8 mouse cellular contexts compared by ENCODE assay signal in the genomic region with DNA sequence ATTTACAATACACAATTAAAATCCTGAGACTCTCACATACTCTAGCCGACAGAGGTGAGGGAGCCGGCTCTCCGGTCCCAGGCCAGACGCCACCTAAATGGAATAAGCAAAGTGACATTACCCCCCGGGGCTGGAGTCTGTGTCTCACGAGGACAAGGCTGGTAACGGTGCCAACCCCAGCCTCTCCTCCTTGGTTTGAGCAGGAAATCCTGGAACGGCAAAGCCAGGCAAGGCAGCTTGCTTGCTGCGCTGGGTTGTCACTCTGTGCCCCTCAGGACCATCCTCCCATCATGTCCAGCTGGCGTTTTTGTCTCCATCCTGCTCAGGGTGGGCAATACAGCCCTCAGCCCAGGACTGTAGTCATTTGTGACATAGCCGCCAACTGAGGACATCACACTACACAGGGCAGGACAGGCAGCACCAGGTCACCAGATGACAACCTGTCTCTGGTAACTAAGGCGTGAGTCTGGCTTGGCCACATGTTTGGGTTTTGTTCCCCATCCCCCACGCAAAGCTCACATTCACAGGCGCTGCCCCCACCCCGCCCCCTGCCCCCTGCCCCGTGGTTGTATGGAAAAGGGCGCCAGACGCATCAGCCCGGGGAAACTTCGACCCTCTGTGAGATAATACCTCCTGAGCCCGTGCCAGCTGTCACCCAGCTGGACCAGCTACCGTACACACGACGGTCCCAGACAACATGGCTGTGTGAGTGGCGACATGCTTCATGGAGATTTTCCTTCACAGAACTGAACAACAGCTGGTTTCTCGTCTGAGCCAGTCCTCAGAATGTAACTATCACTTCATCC. TPM values are rescaled to one million over a fixed set of nuclear protein-coding genes. Genes with fewer than 3 reads are reported as not detected.
DNase-seq lines count a peak whose midpoint lies in the region; ATAC-seq and TF ChIP-seq lines count a peak whose summit lies in the region.

No protein-coding gene starts in this region.

- intact Hi-C loops in heart, postnatal 25 days (cut with DNase I) = no loop called here

- H3K36me3 ChIP-seq in heart, embryonic 15.5 days = no peaks in the 10 kb centered on the region
- no peaks in the 10 kb centered on the region for H3K36me3 ChIP-seq in forebrain, postnatal 0 days (ENCODE audit: insufficient read depth)
- H3K36me3 ChIP-seq in midbrain, embryonic 10.5 days = no peaks in the 10 kb centered on the region

- 0 out of 2 replicates have a peak, but pooled peaks have one; percentile 6 for ATAC-seq in heart, embryonic 15.5 days (replicated peaks; ENCODE audit: insufficient number of reproducible peaks, insufficient read depth, low FRiP score, low read depth)
- peak; percentile 36 for ATAC-seq in forebrain, postnatal 0 days
- no peak for ATAC-seq in granulocyte monocyte progenitor cell, adult 5-6 weeks (replicated peaks; ENCODE audit: poor library complexity, severe bottlenecking)

- H3K27me3 ChIP-seq in heart, embryonic 15.5 days = no peaks in the 10 kb centered on the region
- H3K27me3 ChIP-seq in forebrain, postnatal 0 days (ENCODE audit: insufficient read depth, low read length) = no peaks in the 10 kb centered on the region
- H3K27me3 ChIP-seq in midbrain, embryonic 10.5 days (ENCODE audit: low read depth, poor library complexity, severe bottlenecking) = no peaks in the 10 kb centered on the region

- H3K27ac ChIP-seq in heart, embryonic 15.5 days = peak overlapping the region; percentile 13
- no peak overlapping the region for H3K27ac ChIP-seq in forebrain, postnatal 0 days (ENCODE audit: low read depth, low read length)
- H3K27ac ChIP-seq in midbrain, embryonic 10.5 days (replicated peaks) = peak overlapping the region; percentile 70

- H3K9me3 ChIP-seq in heart, embryonic 15.5 days (replicated peaks) = no peaks in the 10 kb centered on the region
- H3K9me3 ChIP-seq in forebrain, postnatal 0 days (ENCODE audit: low read length) = no peaks in the 10 kb centered on the region
- H3K9me3 ChIP-seq in midbrain, embryonic 10.5 days (replicated peaks) = no peaks in the 10 kb centered on the region

- TF ChIP-seq CTCF in forebrain, postnatal 0 days (IDR thresholded peaks at IDR 0.05; ENCODE audit: low read depth) = no peak

- H3K9ac ChIP-seq in heart, embryonic 15.5 days = no peak overlapping the region
- H3K9ac ChIP-seq in forebrain, postnatal 0 days = no peak overlapping the region

- H3K4me1 ChIP-seq in heart, embryonic 15.5 days (replicated peaks) = peaks cover 91% of the 10 kb centered on the region
- no peaks in the 10 kb centered on the region for H3K4me1 ChIP-seq in forebrain, postnatal 0 days (ENCODE audit: insufficient read depth)
- peaks cover 33% of the 10 kb centered on the region for H3K4me1 ChIP-seq in midbrain, embryonic 10.5 days

- H3K4me2 ChIP-seq in heart, embryonic 15.5 days = no peak overlapping the region
- no peak overlapping the region for H3K4me2 ChIP-seq in forebrain, postnatal 0 days (ENCODE audit: low read depth)

- no peak for DNase-seq in heart, postnatal 25 days (ENCODE audit: low spot score)
- DNase-seq in embryo, embryonic 11 days = peak; percentile 50
- no peak for DNase-seq in forebrain, postnatal 0 days
- DNase-seq in midbrain, embryonic 10.5 days (ENCODE audit: low spot score) = peak; percentile 28
- DNase-seq in thymus, postnatal 36 days = no peak
- no peak for DNase-seq in frontal cortex, postnatal 14 days (ENCODE audit: low spot score in 2 of 2)

- 49% methylated on average over 26 of the region's 26 CpGs for WGBS in heart, embryonic 15.5 days
- 63% methylated on average over 26 of the region's 26 CpGs for WGBS in forebrain, postnatal 0 days
- 77% methylated on average over 26 of the region's 26 CpGs for WGBS in midbrain, embryonic 10.5 days

- H3K4me3 ChIP-seq in heart, embryonic 15.5 days = no peak overlapping the region
- no peak overlapping the region for H3K4me3 ChIP-seq in forebrain, postnatal 0 days (ENCODE audit: low read depth, low read length)
- no peak overlapping the region for H3K4me3 ChIP-seq in midbrain, embryonic 10.5 days

RNA-seq across cellular contexts. Expression of gene Mical3, which starts 49.3 kb away (rescaled TPM):
- 25.0 and 26.6 TPM in 2 replicates for polyA plus RNA-seq in heart, embryonic 15.5 days (2015; fragmentation: Nextera tagmentation; extraction: Ambion mirVana)
- 100 to 1,000 TPM; 123 to 140 TPM for total RNA-seq in heart, postnatal 25 days (2021)
- 59.3 and 78.7 TPM in 2 replicates for total RNA-seq in forebrain, postnatal 0 days (2014; rRNA removed)
- polyA plus RNA-seq in forebrain, postnatal 0 days (2015; fragmentation: Nextera tagmentation; extraction: Ambion mirVana) = 9.3 and 17.5 TPM in 2 replicates
- polyA plus RNA-seq in midbrain, embryonic 10.5 days (2016; fragmentation: Nextera tagmentation; extraction: Ambion mirVana) = 9.0 and 10.2 TPM in 2 replicates
- 10.7 and 11.2 TPM in 2 replicates for total RNA-seq in granulocyte monocyte progenitor cell, adult 5-6 weeks (2014; fragmentation: Nextera tagmentation)
- 5.6 and 6.4 TPM in 2 replicates for total RNA-seq in granulocyte monocyte progenitor cell, adult 5-6 weeks (2017)

Comparison
In these comparisons a context has a peak if more than half of its experiments do, and no peak if none do; other contexts are left out.
1. DNase-seq: peak in embryo, embryonic 11 days (single experiment) and midbrain, embryonic 10.5 days (single experiment); none in heart, postnatal 25 days (single experiment), forebrain, postnatal 0 days (single experiment), thymus, postnatal 36 days (0 of 2) and frontal cortex, postnatal 14 days (0 of 2).